Mouse (Mus musculus): ENCODE results near the gene Rad21l.

Gene Rad21l

GRCm38 (mm10) chr2:151668433-151668832 lies at the start of gene Rad21l:
Gene Rad21l, minus strand, starts transcription at chr2:151668533.
- no peak for DNase-seq

- no peak for DNase-seq
These were observed 48.2 kb upstream of the Rad21l start for GRCm38 (mm10) chr2:151716318-151717055.

GRCm38 (mm10) chr2:151715526-151715925 lies 47.2 kb upstream of the Rad21l start:
- DNase-seq: no peak

- DNase-seq: peak; percentile 64
These were observed 44.3 kb upstream of the Rad21l start for GRCm38 (mm10) chr2:151712647-151713046.

- peak; percentile 48 for DNase-seq
These were observed 34.5 kb upstream of the Rad21l start for GRCm38 (mm10) chr2:151702851-151703190.

GRCm38 (mm10) chr2:151702146-151702850 lies 34.0 kb upstream of the Rad21l start:
- DNase-seq: peak; percentile 81

- DNase-seq: no peak
These were observed 33.2 kb upstream of the Rad21l start, which contains the start of gene Tmem74b for GRCm38 (mm10) chr2:151701231-151702145. Gene Tmem74b, plus strand, starts transcription at chr2:151702008.

GRCm38 (mm10) chr2:151682976-151683375 lies 14.6 kb upstream of the Rad21l start:
- no peak for DNase-seq

GRCm38 (mm10) chr2:151682357-151682756 lies 14.0 kb upstream of the Rad21l start:
- peak; percentile 41 for DNase-seq

GRCm38 (mm10) chr2:151676234-151676633 lies 7.9 kb upstream of the Rad21l start:
- peak; percentile 20 for DNase-seq

GRCm38 (mm10) chr2:151670968-151671329 lies 2.6 kb upstream of the Rad21l start:
- DNase-seq: no peak

GRCm38 (mm10) chr2:151670026-151670967 lies 2.0 kb upstream of the Rad21l start:
- DNase-seq: peak; percentile 7

- no peak for DNase-seq
These were observed 16.3 kb downstream of the Rad21l start for GRCm38 (mm10) chr2:151652053-151652452.

- no peak for DNase-seq
These were observed 32.3 kb downstream of the Rad21l start for GRCm38 (mm10) chr2:151636015-151636402.

- DNase-seq: no peak
These were observed 32.8 kb downstream of the Rad21l start for GRCm38 (mm10) chr2:151635362-151636014.

GRCm38 (mm10) chr2:151634903-151635302 lies 33.4 kb downstream of the Rad21l start:
- no peak for DNase-seq

GRCm38 (mm10) chr2:151632982-151633381 lies 35.4 kb downstream of the Rad21l start:
- no peak for DNase-seq

GRCm38 (mm10) chr2:151632159-151632814 lies 36.0 kb downstream of the Rad21l start, which contains the start of gene Snph:
Gene Snph, minus strand, starts transcription at chr2:151632593.
- DNase-seq: peak; percentile 87

- DNase-seq: no peak
These were observed 36.8 kb downstream of the Rad21l start for GRCm38 (mm10) chr2:151631406-151632158.

- DNase-seq: no peak
These were observed 39.0 kb downstream of the Rad21l start for GRCm38 (mm10) chr2:151629310-151629709.
